Mouse (Mus musculus): ENCODE data around the gene Cks1b. TPM values are rescaled to one million over a fixed set of nuclear protein-coding genes. Genes with fewer than 3 reads are reported as not detected.

Gene Cks1b
- total RNA-seq (2021): 1 to 10 TPM; 4.6 to 4.8 TPM
- long read RNA-seq, experiment 1, transcript Cks1b-201 (3 exons, 849 nt): major isoform, 9 of 9 reads
- long read RNA-seq, experiment 1, partial matches to known transcripts: 0 of 9 reads
- long read RNA-seq, experiment 1, other reads (novel, unspliced or antisense): 0 of 9 reads
- long read RNA-seq, experiment 2, transcript Cks1b-201 (3 exons, 849 nt): major isoform, 5 of 8 reads
- long read RNA-seq, experiment 2, partial matches to known transcripts: 3 of 8 reads
- long read RNA-seq, experiment 2, other reads (novel, unspliced or antisense): 0 of 8 reads

- DNase-seq: peak; percentile 97 to 99
Observed at GRCm38 (mm10) chr3:89418170-89418860, at the start of gene Cks1b, which contains the start of gene Shc1. Gene Cks1b (minus strand): TSS chr3:89418383. Gene Shc1 (plus strand): TSS chr3:89418443.

- DNase-seq: peak; percentile 92 to 96
Observed at GRCm38 (mm10) chr3:89458965-89459807, 41.0 kb upstream of the Cks1b start.

DNA sequence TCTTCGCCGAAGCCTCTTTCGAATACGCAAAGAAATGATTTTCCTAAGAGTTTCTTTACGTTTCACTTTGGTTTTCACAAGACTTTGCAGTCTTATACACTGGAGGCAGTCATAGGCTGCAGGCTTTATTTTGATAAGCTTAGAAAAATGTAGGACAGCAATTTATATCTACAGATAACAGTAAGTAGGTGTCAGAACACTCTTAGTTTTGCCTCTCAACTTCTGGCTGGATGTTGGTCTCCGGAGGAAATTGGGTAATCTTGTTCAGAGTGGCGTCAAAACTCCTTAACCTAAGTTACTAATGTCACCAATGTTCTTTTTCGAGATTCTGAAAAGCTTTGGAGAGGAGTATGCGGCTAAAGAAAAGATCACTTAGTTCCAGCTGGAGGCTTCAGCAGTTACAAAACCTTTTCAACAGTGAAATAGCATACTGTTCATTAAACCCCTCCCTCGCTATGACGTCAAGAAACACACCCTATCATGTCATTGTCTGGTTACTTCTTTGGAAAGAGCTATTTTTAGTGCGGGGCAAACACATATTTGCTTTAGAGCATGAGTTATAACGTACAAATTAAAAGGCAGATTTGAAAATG, 40.3 kb upstream of the Cks1b start:
- no peak for DNase-seq

DNA sequence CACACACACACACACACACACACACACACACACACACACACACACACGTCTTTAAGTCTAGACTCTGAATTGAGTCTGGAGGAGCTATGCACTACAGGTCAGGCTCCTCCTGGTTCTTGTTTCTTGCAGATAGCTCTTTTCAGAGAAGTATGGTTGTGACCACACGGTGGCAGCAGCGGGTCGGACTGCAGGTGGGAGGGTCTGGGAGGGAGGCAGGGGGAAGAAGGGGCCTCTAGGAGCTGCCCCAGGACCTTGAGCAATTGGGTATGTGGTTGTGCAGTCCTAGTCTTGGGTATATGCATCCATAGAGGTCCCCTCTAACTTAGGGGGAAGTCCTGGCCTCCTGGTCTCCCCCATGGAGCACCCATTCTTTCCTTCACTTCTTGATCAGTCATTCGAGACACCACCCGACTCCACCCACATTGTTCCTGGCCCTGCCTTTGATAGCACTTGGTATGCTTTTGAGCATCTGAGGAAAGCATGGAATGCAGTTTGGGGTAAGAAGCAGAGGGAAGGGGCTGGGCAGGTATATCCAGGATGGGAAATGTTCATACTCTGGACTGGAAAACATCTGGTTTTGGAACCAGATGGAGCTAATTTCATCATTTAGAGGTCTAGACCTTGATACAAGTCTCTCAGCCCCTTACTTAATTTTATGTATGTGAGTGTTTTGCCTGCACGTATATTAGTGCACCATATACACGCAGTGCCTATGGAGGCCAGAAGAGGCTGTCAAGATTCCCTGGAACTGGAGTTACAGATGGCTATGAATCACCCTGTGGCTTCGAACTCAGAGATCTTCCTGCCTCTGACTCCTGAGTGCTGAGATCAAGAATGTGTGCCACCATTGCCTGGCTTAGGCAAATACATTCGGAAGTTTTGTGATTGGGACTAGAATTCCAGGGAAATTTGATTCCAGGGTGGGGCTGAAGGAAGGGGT, 38.8 kb upstream of the Cks1b start:
- DNase-seq: peak; percentile 54 to 87

DNA sequence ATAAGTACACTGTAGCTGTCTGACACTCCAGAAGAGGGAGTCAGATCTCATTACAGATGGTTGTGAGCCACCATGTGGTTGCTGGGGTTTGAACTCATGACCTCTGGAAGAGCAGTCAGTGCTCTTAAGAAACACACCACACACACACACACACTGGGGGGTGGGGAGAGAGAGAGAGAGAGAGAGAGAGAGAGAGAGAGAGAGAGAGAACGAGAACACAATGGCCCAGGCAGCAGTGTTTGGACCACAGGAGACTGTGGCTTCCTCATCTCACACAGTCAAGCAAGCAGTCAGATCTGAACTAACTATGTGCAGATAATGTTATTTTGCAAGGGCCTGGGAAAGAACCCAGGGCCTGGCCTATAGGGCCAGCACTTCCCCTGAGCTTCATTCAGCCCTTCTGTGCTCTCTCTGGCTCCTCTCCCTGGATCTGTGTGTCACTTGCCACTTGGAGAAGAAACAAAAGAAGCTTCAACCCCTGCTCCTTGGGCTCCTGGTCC, 37.7 kb upstream of the Cks1b start:
- no peak for DNase-seq

GRCm38 (mm10) chr3:89454401-89455177, 36.4 kb upstream of the Cks1b start, which contains the start of gene Pmvk:
Gene Pmvk (plus strand): TSS chr3:89454541.
- DNase-seq: no peak

DNA sequence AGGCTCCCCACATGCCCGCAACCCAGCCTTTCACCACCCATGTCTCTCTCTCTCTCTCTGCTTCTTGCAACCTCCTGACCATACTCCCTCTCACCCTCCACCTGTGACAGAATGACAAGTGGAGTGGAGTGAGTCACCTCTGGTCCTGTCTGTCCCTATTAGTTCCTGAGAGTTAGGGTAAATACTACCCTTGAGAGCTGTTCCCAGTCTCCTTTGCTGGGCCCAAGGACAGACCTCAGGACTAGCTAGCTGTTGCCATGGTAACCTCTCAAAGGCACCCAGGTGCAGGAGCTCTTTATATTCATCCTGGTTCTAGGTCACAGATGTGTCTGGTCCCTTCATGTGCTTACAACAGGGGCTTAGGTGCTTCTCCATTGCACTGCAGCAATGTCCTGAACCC, 33.7 kb upstream of the Cks1b start:
- no peak for DNase-seq

DNA sequence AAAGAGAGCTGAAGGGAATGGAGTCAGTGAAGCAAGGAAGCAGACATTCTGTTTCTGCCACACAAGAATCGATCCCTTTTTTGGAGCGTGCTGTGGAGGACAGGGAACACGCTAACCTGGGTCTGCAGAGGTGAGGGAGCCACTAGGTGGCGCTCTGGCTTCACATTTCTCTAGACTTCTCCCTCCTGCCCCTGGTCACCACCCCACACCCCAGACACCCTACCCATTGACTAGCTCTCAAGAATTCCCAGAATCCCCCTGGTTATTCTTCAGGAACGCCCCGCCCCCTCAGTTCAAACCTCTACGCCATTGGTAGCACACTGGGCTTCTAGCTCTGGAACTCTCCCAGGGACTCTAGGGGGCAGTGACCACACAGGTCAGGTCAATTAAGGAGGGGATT, 31.4 kb upstream of the Cks1b start:
- peak; percentile 61 to 79 for DNase-seq

DNA sequence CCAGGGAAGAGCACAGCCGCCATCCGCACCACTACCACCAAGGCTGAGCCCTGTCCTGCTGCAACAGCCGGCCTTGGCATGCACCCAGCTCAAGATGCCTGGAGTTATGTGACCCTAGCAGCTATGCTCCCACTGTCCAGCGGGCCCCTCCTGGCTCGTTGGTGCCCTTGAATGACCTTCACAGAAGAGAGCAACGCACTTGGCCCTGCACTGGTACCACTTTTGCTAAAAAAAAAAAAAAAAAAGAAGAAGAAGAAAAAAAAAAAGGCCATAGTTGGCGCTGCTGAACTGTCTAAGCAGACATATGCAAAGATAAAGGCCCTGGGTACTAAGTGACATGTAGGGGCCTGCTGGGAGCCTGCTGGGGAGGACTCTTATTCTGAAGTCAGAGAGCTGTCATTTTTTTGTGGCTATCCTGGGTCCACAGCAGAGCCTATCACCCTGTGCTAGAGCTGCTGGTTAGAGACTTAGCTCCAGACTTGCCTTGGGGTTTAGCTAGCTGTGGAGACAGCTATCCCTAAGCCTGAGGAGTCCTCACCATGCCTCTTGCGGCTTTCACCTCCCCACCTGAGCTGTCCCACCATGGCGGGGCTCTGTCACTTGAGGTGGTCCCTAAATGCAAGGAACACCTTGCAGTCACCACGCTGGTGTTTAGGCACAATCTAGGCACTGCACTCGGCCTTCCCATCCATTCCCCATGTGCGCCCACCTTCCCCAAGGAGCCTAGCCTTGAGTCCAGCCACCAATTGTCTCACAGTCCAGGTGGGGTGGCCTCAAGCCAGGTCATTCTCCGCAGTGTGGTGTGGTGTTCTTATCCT, 30.7 kb upstream of the Cks1b start:
- peak in 1 of 2 experiments; percentile 49 for DNase-seq

DNA sequence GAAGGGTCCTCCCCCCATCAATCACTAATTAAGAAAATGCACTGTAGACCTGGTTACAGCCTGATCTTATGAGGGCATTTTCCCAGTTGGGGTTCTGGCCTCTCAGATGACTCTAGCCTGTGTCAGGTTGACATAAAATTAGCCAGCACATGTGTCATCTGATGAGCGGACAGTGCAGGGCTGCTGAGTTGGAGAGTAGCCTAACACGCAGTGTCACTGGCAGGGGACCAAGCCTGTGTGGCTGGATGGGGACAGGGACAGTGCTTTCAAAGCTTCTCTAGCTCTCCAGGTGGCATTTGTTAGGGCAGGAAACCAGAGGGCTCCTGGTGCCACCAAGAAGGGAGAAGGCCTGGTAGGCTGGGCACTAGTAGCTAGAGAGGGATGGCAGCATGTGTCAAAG, 22.5 kb upstream of the Cks1b start:
- DNase-seq: no peak

- no peak for DNase-seq
Observed at GRCm38 (mm10) chr3:89437269-89437668, 19.1 kb upstream of the Cks1b start.

GRCm38 (mm10) chr3:89436176-89437113, 18.3 kb upstream of the Cks1b start, which contains the start of gene Pbxip1:
Gene Pbxip1 (plus strand): TSS chr3:89436706.
- peak; percentile 84 to 87 for DNase-seq

- no peak for DNase-seq
Observed at GRCm38 (mm10) chr3:89435041-89435440, 16.9 kb upstream of the Cks1b start.

GRCm38 (mm10) chr3:89434532-89434931, 16.3 kb upstream of the Cks1b start:
- DNase-seq: no peak

- no peak for DNase-seq
Observed at GRCm38 (mm10) chr3:89432606-89433005, 14.4 kb upstream of the Cks1b start.

GRCm38 (mm10) chr3:89430171-89431159, 12.3 kb upstream of the Cks1b start, which contains the start of gene Pygo2:
Gene Pygo2 (plus strand): TSS chr3:89430214.
- peak; percentile 94 to 98 for DNase-seq
